Mouse (Mus musculus): ENCODE measurements around the gene Rasl10a.

DNA sequence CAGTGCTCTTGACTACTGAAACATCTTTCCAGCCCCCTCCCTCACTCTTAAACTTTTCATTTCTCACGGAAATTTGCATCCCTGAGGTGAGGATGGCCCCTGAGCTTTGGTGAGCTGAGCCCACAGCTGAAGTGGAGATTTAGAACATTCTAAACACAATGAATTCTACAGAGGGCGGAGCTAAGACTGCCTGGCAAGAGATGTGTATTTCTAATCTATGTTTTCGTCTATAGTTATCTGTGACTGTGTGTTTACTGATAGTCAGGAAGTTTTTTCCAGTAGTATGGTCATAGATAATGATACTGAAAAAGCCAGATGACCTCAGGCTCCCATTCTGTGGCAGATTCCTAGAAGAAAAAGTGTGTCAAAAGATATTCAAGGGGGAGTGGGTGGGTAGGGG, 49.1 kb upstream of the Rasl10a start:
- no peak for TF ChIP-seq CTCF (IDR thresholded peaks at IDR 0.05; ENCODE audit: low read depth)
- TF ChIP-seq EP300 (IDR thresholded peaks at IDR 0.05; ENCODE audit: low read depth) = no peak
